Mouse (Mus musculus): Measurements from ENCODE around the gene Tmco2.
"Not testable (repeated sequence)": the region's sequence is repeated elsewhere in the genome, so short reads cannot be mapped to it uniquely, and the experiment has no call there.

The Tmco2 gene

DNA sequence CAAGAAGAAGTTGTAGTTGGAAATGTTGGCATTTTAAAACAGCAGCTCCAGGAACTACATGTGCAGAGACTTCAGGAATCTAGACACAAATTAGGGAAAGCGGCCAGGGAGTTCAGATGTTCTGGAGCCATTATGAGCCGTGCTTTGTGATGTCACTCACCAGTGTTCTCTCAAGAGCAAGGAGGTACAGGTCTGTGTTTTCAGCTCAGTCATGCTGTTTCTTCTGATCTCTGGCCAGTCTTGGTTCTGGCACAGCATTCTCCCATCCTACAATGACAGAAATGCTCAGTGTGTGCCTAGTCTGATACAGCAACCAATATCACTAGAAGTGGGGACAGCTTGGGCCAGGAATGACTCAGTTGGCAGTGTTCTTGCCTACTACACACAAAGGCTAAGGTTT lies at the start of gene Tmco2:
Gene Tmco2 (minus strand): TSS at position 101 of the 400 bp plus-strand sequence.
- in situ Hi-C loops (cut with MseI, MboI): no loop called here

GRCm38 (mm10) chr4:121103304-121103703 lies 5.7 kb downstream of the Tmco2 start:
- in situ Hi-C loops (cut with MseI, MboI): no loop called here

DNA sequence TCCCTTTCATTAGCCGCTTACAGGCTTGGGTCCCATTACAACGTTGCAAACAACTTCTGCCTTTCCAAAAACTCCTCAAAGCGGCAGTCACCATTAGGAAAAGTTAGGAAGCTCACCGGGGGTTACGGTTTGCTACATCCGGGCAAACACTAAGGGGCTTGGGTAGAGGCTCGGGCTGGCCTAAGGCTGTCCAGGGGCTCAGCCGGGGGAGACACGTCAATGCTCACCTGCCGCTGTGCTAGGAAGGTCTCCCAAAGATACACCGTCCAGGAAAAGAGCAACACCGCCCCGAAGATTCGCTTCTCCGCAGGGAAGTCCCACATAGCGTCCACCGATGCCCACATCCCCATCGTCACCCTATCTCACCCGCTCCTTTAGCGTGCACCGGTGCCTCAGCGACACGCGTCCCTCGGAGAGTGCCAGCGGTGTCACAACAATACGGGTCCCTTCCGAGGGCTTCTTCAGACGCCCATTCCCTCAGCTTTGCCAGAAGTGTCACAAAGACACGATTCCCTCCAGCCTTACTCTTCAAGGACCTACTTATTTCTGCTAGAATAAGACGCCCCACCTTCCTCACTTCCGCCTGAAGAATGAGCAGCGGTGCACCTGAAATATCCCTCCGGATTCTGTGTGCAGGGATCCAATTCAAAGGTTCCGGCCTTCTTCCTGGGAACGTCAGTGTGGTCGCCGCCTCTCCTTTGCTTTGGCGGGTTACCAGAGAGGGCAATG lies 11.2 kb downstream of the Tmco2 start, which contains the start of gene Zmpste24:
Gene Zmpste24 (minus strand): TSS at position 592 of the 729 bp plus-strand sequence.
- in situ Hi-C loops (cut with MseI, MboI): no loop called here

GRCm38 (mm10) chr4:121090211-121090610 lies 18.8 kb downstream of the Tmco2 start:
- in situ Hi-C loops (cut with MseI, MboI): no loop called here

GRCm38 (mm10) chr4:121088696-121089095 lies 20.3 kb downstream of the Tmco2 start:
- in situ Hi-C loops (cut with MseI, MboI): no loop called here

- in situ Hi-C loops (cut with MseI, MboI): no loop called here
Observed at GRCm38 (mm10) chr4:121084506-121084905, 24.5 kb downstream of the Tmco2 start.

DNA sequence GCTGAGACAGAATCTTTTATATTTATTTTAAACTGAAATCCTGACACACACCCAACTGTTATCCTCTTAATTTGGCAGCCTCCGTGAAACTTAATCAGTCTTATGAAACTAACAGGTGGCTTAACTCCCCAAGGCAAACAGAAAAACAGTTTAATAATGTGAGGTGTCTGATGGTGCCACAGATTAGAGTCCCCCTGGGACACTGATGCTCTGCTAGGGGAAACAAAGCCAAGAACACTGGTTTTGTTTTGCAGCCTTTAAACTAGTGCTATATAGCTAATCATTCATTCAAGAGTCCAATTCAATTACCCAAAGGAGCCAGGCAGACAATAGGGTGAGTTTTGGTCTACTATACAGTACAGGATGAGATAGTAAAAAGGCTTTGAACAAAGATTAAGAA lies 28.6 kb downstream of the Tmco2 start:
- in situ Hi-C loops (cut with MseI, MboI): no loop called here

DNA sequence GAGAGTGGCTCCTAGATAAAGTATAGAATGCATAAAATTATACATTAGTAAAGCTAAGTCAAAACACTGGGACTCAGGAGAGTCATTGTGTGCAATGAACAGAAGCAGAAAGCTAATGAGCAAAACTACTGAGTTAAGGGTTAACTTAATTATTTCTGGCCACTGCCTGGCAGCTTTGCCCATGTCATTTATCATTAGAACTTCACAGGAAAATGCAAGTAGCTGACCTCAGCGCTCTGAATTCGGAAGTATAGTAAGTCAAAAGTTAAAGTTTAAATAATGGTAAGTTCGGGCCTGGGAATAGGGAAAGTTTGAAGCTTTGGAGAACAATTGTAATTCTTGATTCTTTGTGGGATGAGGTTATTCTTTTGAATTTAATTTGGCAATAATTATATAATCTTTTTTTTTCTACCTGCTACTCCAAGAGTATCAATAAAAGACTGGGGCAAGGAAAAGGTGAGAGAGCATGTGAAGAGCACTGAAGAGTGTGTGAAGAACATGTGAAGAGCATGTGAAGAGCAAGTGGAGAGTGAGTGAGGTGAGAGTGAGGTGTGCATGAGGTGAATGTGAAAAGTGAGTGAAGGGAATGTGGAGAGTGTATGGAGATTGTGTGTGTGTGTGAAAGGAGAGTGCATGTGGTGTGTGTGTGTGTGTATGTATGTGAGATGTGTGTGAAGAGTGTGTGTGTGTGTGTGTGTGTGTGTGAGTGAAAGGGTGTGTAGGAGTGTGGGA lies 30.9 kb downstream of the Tmco2 start:
- in situ Hi-C loops (cut with MseI, MboI): no loop called here

DNA sequence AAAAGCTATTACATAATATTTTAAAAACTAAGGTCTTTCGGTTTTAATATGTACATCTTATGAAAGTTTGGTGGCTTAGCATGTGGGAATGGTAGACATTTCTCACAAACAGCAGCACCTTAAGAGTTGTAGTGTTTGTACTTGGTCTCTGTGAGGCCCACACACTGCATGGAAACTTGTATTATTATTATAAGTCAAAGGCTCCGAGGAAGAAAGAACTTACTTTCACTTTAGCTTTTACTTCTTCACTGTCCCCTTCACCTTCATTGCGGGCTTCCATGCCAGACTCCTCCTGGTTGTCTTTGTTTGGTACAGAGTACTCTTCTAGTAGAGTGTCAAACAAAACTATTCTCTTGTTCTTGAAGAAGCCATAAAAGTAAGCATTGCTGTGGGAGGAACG lies 34.8 kb downstream of the Tmco2 start:
- in situ Hi-C loops (cut with MseI, MboI): no loop called here

- in situ Hi-C loops (cut with MseI, MboI): no loop called here
Observed at GRCm38 (mm10) chr4:121065336-121065735, 43.7 kb downstream of the Tmco2 start.

DNA sequence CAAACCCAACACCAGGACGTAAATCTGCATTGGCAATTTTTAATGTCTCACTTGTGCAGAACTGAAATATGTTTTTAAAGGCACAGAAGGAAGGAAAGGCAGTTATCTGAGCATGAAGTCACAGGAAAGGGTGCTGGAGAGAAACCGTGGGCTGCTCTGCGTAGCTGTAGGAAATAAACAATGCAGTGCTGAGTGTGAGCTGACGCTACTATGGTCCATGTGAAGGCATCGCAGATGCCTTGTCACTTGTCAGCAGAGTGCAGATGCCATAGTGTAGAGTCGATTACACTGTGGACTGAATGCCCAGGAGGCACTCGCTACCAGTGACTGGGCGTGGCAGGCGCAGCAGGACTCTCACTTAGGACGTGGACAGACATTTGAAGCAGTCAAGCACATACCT lies 49.8 kb downstream of the Tmco2 start:
- in situ Hi-C loops (cut with MseI, MboI): not testable (repeated sequence)

DNA sequence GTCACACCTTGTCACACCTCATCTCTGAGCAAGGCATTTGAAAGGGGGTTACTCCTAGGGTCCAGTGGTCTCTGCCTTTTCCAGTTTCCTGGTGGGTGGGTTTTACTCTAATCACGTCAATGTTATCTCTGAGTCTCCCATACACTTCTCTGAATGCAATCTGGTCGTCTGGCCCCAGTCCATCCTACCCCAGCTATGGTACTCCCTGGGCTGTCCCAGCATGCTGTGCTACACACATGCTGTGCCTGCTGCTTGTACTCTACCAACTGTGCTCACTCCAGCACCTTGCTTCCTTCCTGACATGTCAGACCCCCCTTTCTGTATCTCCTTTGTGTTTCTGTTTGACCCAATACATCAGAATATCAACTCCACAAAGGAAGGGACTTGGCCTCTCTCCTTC lies 52.0 kb downstream of the Tmco2 start:
- in situ Hi-C loops (cut with MseI, MboI): no loop called here

DNA sequence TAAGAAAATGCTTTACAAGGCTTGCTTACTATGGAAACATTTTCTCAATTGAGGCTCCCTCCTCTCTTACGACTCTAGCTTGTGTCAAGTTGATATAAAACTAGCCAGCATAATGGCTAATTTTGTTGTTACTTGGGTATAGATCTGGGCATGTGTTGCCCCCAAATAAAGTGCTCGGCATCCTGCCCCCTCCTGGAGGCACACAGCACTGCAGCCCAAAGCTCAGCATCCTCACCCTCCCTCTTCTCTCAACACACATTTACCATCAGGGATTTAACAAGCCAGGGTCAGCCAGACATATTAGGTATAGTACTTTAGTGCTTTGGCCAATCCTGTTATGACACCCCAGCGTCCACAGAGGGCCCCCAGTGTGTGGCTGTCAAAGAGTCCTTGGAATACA lies 52.7 kb downstream of the Tmco2 start:
- in situ Hi-C loops (cut with MseI, MboI): no loop called here
